In the genomic region with DNA sequence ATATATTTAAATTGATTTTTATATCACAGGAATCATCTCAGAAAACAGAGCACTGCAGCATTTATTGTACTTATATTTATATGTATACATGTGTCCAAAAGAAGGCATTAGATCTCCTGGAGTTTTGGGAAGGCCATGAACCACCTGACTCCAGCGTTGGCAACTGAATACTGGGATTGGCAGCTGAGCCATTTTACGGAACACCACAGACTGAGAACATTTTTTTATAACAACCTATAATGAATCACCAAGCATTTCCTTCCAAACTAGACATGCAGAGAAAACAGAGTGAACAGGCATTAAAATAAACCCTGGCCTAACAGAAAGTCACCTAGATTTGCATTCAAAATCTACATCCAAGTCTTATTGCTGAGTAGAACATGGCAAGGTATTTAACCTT, we compare ENCODE assay signal across 25 mouse cellular contexts.
"Had no signal": no experiment of that assay in that cellular context is flagged by ENCODE, and none has a peak within 500 bp of the region (broad histone marks: within the 10 kb centered on the region; RNA-seq: fewer than 3 reads in every experiment).

No protein-coding gene starts in this region.

- DNase-seq: gastrocnemius, adult 2 months; gastrocnemius, postnatal 10 days; gastrocnemius, postnatal 25 days; heart, adult 18-20 months; heart, postnatal 10 days; kidney, adult 11 months; kidney, adult 2 months; kidney, adult 9 months; kidney, postnatal 14 days; kidney, postnatal 36 days; layer of hippocampus, adult 9-11 months; layer of hippocampus, postnatal 36 days; left cerebral cortex, postnatal 4 days had no signal

- H3K27me3 ChIP-seq: heart, embryonic 12.5 days; hindbrain, embryonic 13.5 days; hindbrain, embryonic 15.5 days; kidney, embryonic 15.5 days; limb, embryonic 12.5 days; limb, embryonic 15.5 days; liver, embryonic 12.5 days had no signal

- H3K9ac ChIP-seq: heart, embryonic 12.5 days; hindbrain, embryonic 13.5 days; hindbrain, embryonic 15.5 days; kidney, embryonic 15.5 days; limb, embryonic 12.5 days; limb, embryonic 15.5 days; liver, embryonic 12.5 days; liver, embryonic 14.5 days had no signal

- ATAC-seq: hindbrain, postnatal 0 days; intestine, embryonic 16.5 days; liver, embryonic 12.5 days had no signal

- H3K4me3 ChIP-seq: gastrocnemius, adult 2 months; heart, embryonic 10.5 days; heart, embryonic 12.5 days; hindbrain, embryonic 13.5 days; hindbrain, embryonic 15.5 days; kidney, embryonic 15.5 days; limb, embryonic 12.5 days; limb, embryonic 15.5 days; liver, embryonic 12.5 days had no signal

- H3K27ac ChIP-seq: gastrocnemius, adult 2 months; heart, embryonic 10.5 days; hindbrain, embryonic 13.5 days; hindbrain, embryonic 15.5 days; hindbrain, postnatal 0 days; kidney, embryonic 15.5 days; kidney, postnatal 0 days; limb, embryonic 12.5 days; limb, embryonic 15.5 days; liver, embryonic 12.5 days; liver, embryonic 14.5 days had no signal

- H3K36me3 ChIP-seq: heart, embryonic 10.5 days; heart, embryonic 12.5 days; hindbrain, embryonic 13.5 days; hindbrain, embryonic 15.5 days; kidney, embryonic 15.5 days; limb, embryonic 12.5 days; limb, embryonic 15.5 days; liver, embryonic 12.5 days had no signal

- H3K4me2 ChIP-seq: heart, embryonic 12.5 days; hindbrain, embryonic 13.5 days; hindbrain, embryonic 15.5 days; kidney, embryonic 15.5 days; limb, embryonic 12.5 days; limb, embryonic 15.5 days; liver, embryonic 12.5 days had no signal

- H3K9me3 ChIP-seq: heart, embryonic 10.5 days; heart, embryonic 12.5 days; hindbrain, embryonic 13.5 days; hindbrain, embryonic 15.5 days; kidney, embryonic 15.5 days; limb, embryonic 12.5 days; limb, embryonic 15.5 days; liver, embryonic 12.5 days had no signal

- H3K4me1 ChIP-seq: heart, embryonic 10.5 days; heart, embryonic 12.5 days; hindbrain, embryonic 13.5 days; hindbrain, embryonic 15.5 days; kidney, embryonic 15.5 days; limb, embryonic 12.5 days; limb, embryonic 15.5 days; liver, embryonic 12.5 days had no signal
